Mouse (Mus musculus): ENCODE results near the gene Supt3. TPM values are rescaled to one million over a fixed set of nuclear protein-coding genes. Genes with fewer than 3 reads are reported as not detected.

Gene Supt3
- total RNA-seq, 2 experiments from 2014 or later: 7.8 to 18.0 TPM

DNA sequence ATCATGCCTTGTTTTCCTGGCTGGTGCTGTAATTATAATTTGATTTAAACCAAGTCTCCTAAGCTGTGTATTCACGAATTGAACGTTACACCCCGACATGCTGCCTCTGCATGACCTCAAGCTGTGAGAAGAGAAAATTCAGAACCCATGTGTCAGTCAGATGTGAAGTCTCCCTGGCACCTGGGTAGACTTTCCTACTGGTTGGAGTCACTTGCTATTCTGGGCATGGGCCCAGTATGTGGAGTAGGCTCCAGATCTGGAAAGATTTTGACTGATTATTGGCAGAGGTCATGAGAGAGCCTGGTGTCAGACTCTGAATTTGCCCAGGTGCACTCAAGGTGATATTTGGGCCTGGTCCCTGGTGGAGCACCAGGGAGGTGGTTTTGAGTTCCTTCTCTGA is 275.0 kb downstream of the Supt3 start:
- no peak for ATAC-seq (ENCODE audit: poor library complexity, severe bottlenecking)

DNA sequence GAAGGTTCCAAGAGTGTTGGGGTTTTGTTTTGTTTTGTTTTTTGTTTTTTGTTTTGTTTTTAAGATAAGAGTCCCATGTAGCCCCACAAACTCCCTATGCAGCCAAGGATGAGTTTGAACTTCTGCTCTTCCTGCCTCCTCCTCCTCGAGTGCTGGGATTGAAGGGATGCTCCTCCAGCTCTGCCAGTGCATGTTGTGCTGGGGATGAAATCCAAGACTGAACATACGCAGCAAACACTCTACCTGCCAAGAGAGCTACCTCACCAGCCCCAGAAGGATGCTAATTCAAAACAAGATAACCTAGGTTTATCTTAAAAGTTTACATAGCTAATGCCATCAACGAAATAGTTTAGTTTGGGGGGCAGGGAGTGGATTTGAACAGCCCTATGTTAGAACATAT is 276.4 kb downstream of the Supt3 start:
- ATAC-seq (ENCODE audit: poor library complexity, severe bottlenecking): no peak

DNA sequence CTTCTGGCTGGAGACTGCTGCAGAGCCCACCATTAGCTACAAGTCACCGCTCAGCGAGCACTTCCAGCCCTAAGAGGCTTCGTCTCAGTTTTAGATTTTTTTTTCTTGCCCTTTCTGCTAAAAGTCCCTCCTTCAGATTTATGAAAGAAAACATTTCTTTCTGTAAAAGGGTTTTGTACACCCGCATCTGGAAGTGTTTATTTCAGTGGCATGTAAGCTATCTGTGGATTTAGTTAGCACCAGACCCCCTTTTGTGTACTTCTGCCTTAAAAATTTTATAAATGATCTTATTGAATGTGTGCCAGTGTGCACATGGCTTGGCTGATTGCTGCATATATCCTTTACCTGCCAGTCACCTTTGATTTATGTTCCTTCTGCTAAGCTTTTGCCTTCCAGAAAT is 277.6 kb downstream of the Supt3 start:
- no peak for ATAC-seq (ENCODE audit: poor library complexity, severe bottlenecking)

DNA sequence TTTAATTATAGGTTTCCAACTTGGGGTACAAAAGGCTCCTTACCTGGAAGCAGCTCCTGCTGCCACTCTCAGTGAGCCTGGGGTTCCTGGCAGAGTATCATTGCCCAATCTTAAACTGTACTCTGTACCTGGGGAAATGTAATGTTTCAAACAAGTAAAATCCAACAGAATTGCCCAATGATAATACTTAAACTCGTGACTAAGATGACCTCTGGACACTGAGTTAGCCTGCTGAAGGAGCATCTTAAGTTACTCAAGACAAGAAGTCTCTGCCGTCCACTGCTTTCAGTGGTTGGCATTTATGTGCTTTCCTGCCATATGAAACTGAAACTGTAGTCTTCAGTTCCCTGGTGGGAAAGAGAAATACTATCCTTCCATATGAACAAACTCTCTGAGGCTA is 279.9 kb downstream of the Supt3 start:
- ATAC-seq (ENCODE audit: poor library complexity, severe bottlenecking): no peak

DNA sequence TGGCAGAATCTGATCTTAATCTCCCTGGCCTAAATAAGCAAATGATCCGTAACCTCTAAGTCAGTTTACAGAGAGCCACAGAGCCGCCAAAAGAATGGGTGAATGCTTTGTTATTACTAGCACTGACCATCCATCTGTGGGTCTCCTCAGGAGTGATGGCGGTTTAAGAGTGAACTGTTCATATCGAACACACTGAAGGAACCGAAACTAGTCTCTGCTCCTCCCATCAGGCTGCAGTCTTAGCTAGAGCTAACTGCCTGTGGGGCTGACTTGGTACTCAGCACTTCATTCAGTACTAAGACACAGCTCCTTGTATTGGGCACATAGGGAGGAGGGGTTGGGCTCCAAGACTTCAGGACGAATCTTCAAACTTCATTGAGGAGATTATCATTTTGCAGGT is 280.8 kb downstream of the Supt3 start:
- no peak for ATAC-seq (ENCODE audit: poor library complexity, severe bottlenecking)

DNA sequence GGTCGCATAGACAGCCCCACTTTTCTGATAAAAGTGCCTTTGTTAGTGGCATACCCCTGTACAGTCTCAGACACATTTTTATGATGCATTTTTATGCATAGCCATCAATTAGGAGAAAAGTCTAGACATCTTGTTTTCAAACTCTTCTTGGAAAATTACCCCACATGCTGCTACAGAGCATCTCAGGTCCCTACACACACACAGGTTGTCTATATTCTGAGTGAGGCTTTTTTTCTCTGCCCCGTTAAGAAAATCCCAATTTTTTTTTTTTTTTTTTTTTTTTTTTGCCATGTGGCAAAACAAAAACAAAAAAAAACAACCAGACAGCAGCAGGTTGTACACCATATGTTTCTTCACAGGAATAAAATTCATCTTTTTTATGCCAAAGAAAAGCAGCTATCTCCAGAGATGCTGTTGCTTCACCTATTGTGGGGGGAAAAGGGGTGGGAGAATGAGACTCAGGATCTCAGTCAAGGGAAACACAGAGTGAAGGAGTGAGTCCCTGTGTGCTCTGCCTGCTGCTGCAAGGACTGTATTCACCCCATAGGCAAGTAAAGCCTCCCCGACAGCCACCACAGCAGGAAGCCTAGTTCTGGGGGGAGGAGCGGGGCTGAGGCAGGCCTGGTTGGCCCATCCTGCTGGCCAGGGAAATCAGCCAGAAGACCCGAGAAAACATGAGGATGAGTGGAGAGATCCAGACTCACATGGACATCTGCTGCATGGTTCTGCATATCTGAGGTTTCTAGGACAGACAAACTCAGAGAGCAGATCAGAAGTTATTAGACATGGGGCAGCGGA is 281.8 kb downstream of the Supt3 start:
- ATAC-seq (ENCODE audit: poor library complexity, severe bottlenecking): no peak

DNA sequence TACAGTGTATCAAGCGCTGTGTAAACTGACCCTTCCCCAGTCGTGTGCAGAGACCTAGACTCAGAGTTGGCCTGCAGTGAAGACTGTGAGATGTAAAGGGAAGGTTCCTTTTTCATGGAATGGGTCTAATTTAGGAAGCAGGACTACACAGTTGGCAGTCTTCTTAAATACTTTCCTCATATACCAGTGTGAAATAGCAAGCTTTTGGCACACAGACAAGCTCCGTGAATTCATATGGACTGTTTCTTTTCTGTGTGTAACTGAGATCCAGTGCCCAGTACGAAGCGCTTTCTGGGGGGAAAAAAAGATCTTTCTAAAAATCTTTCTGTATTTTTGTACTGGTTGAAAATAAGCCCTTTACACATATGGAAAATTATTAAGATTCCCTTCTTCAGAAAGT is 286.8 kb downstream of the Supt3 start:
- no peak for ATAC-seq (ENCODE audit: poor library complexity, severe bottlenecking)

DNA sequence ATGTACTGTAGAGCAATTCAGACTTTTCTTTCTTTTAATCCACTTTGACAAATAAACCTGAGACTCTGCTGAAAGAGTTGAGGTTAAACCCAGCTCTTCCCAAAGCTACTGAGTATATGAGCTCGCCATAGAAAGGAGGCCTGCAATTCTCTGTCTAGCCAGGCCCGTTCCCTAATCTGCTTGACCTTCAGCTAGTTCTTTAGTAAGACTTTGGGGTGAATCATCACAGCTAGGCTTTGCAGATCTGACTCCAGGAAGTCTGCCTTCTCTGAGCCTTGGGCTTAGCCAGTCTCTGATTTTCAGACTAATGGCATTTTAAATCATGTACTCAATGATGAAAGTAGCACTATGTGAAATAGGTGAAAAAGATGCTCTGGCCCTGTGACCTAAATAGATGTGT is 288.5 kb downstream of the Supt3 start:
- no peak for ATAC-seq (ENCODE audit: poor library complexity, severe bottlenecking)

DNA sequence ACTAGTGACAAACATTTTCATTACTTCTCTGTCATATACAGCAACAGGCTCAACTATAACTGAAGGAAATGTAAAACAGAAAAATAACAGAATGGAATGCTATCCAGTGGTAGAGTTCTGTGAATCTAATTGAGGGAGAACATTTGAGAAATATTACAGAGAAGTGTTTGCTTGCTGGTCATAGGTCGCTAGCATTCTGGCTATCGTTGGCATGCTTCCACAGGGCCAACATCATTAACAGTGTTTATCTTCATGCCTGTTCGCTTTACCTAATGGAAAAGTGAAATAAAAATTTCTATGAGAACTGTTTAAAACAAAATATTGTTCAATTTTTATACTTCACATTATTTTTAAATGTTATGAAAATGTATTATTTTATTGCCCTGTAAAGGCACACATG is 290.5 kb downstream of the Supt3 start:
- ATAC-seq (ENCODE audit: poor library complexity, severe bottlenecking): no peak

DNA sequence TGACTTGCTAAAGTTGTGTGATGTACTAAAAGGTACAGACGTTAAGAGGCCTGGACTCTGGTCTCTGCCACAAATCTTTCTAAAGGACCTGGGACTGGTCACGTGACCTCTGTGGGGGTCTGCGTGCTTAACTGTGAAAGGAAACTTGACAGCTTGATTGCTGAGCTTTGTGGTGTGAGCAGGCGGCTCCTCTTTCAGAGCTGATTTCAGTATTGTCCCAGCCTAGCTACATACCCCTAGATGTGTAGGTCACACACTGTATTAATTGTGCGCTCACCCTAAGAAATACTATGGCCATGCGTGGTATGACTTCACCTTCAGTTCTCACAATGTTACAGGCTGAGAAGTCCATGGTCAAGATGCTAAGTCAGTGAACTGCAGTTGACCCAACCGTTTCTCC is 291.4 kb downstream of the Supt3 start:
- ATAC-seq (ENCODE audit: poor library complexity, severe bottlenecking): no peak

DNA sequence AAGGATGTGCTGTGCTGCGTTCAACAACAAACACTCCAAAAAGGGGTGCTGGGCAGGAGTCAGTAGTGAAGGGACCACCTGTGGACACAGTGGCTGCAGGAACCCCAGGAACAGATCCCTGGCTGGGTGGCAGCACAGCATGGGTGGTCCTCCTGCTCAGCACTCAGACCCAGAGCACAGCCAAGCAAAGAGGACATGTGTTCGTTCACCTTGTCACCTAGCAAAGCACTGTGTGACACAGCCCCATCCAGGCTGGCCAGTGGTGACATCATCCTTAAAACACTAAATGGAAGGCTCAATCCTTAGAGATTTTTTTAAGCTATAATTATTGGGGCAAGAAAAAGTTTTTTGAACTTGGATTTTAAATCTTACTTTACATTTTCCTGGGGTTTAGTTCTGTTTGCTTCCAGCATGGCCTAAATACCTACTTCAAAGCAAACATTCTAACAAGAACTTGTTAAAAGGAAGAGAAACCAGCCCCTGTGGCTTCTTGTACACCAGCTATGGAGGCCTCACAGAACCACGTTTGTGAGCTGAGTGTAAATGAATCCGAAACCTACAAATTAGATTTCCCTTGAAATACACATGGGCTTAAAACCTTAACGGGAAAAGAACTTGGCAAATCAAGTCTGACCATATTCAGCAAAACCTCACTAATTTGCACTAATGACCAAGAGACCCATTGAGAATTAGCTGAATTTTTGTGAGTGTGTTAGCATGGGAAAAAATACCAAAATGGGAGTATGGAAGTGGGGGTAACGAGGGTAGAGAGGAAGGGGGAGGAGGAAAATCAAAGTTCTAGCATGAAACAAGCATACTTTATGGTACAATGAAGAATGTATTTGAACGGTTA is 295.8 kb downstream of the Supt3 start:
- no peak for ATAC-seq (ENCODE audit: poor library complexity, severe bottlenecking)

DNA sequence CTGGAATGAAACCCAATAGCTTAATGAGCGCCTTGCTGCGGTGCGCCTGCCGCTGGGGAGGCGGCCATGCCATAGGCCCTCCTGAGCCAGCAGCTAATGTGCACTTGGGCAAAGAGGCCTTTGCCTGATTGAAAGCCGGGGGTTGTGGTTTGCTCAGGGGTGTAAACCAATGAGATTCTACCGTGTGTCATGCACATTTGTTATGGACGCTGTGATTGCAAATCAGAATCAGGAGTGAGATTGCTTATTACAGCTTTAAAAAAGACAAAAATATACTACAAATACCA is 296.3 kb downstream of the Supt3 start:
- no peak for ATAC-seq (ENCODE audit: poor library complexity, severe bottlenecking)

DNA sequence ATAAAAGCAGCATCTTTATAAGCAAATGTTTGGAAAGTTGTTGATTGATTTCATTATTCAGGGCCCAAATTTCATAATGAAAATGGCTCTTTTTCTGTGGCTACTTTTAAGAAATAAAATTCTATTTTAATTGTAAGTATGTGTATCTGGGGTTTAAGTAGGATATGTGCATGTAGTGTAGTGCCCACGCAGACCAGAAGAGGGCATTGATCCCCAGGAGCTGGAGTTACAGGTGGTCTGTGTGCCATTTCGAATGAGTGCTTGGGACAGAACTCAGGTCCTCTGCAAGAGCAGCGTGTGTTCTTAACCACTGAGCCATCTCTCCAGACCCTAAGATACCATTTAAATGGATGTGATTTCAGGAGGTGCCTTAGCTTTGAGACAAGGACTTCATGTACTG is 296.8 kb downstream of the Supt3 start:
- no peak for ATAC-seq (ENCODE audit: poor library complexity, severe bottlenecking)

DNA sequence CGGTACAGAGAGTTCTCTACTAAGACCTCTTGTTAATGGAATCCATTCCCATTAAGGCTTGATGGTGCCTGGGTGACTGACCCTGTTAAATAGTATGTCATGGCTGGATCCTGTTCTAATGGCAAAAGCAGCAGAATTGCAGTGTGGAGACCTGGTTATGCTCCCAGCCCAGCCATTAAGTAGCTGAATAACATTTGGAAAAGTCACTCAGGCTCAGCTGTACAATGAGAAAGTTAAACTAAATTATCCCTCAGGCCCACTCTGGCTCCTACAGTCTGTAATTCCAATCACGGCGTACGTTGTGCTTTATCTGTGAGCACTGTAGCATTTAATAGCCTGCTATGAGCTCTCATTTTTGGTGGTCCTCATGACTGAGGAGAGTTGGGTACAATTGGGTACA is 300.0 kb downstream of the Supt3 start:
- ATAC-seq (ENCODE audit: poor library complexity, severe bottlenecking): no peak

DNA sequence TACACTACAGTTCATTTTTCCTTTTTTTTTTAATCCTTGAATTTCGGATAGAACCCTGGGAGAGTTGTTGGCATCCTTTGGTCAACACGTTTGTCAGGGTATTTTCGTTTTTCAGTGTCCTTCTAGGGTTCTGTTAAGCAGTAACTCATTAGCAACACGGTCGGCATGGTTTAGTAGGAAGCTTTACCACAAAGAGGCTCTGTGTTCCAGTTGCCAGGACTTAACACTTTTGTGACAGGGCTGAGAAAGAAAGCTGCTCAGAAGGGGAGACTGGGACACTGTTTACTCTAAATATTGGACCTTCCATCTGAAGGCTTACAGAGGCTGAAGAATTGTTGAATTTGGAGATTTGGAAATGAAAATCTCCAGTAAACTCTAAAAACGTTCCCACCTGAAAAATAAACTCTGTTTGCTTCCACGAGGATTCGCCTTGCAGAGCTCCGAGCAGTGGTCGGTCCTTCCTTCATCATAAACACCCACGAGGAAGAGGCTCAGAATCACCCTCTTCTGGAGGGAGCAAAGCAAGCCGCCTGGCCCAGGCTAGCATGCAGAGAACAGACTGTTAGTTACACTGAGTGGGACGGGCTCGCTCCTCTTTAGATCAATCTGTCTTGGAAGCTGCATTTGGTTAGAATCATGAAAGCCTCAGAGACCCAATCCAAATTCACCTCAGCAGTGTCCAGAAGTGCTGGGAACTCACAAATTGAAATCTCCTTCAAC is 301.1 kb downstream of the Supt3 start:
- no peak for ATAC-seq (ENCODE audit: poor library complexity, severe bottlenecking)

DNA sequence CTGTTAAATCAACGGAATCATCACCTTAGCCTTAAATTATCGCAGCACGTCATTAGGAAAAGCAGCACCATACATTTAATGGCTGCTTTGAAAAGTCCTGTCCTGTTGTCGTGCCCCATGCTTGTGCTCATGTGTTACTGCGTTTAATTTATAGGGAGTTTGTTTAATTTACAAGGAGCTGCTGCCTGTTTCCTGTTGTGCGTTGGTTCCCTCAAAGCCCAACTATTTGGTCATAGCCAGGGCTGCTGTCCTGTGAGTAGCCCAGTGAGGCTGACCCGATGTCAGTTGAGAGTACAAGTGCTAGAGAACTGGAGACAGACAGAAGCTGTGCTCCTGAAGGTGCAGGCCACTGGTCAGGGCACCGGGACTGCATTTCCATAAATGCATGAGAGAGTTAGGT is 304.6 kb downstream of the Supt3 start:
- no peak for ATAC-seq (ENCODE audit: poor library complexity, severe bottlenecking)

DNA sequence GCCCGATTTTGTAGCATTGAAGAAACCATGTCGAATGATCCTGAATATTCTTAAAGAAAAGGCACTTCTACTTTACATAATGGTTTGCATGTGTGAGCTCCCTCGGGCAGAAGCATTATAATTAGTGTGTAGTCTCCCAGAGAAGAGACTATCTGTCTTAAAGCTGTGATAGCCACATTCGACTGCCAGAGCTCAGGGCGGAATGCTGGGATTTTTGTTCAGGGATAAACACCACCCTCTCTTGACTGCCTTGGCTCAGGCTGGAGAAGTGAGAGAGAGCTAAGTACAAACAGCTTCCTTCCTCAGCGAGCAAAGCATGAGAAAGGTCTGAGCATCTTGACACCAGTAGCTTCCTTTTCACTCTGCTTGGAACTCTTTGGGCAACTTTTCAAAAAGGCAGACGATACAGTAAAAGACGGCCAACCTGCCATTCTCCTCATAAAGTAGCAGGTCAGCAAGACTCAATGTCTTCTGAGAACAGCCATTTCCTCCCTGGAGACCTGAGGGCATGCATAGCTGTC is 305.1 kb downstream of the Supt3 start:
- no peak for ATAC-seq (ENCODE audit: poor library complexity, severe bottlenecking)

DNA sequence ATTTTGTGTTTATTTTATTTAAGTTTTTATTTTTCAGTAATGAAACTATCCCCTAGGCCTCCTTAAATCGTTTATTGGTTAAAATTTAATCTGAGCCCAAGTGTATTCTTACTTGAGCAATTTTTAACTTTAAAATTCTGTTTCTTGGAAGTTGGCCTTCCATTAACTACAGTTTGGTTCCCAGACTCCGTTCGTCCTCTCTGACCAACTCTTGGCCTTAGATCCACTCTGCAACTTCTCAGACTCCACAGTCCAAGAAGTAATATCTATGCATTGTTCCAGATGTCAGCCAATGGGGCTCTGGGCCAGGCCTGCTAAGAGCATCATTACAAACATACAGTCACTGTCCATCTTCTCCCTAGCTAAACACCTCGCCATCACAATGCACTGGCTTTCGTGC is 309.4 kb downstream of the Supt3 start:
- no peak for ATAC-seq (ENCODE audit: poor library complexity, severe bottlenecking)

DNA sequence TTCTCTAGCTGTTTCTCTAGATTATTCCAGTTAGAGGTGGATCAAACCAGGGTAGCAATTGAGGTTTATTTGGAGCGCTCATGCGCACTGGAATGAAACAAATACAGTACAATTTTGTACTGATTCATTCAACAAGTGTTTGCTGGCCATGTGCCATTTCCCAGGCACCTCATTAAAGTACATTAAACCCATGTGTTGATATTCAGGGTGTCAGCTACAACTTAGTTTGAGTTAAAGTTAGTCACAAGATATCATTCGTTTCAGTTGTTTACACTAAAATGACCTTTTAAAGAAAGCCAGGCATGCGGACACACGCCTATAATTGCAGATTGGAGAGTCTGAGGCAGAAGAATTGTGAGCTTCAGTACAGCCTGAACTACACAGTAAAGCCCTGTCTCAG is 310.1 kb downstream of the Supt3 start:
- ATAC-seq (ENCODE audit: poor library complexity, severe bottlenecking): no peak

DNA sequence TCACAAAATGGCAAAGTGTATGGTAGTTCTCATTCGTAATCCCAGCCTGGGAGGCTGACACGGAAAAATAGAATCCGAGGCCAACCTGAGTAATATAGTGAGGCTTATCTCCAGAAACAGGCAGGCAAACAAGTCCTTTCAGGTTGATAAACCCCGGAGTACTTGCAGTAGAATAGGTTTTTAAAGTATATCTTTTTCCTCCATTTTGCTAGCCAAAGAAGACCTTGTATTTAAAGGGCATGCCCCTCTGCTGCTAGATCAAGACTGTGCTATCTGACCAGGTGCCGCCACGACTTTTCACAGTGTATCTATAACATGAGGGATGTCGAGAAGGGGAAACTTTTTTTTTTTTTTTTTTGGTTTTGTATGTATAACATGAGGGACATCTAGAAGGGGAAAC is 324.1 kb downstream of the Supt3 start:
- no peak for ATAC-seq (ENCODE audit: poor library complexity, severe bottlenecking)

DNA sequence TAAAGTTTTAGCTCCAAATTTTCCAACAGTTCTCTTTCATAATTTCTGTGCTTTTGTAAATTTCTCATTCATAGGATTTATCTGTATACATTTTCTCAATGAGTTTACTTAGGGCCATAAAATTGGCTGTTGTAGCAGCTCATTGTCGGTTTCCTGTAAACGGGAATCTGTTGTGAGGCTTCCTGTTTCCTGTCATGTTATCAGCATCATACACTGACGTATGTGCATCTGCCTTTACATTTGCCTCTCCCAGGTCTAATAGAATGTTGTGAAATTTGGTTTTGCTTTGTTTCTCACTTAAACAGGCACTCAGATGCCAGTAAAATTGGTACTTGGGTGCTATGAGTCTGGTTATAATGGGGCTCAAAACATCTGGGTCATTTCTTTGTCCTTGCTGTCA is 338.4 kb downstream of the Supt3 start:
- no peak for ATAC-seq (ENCODE audit: poor library complexity, severe bottlenecking)
